Mouse (Mus musculus): ENCODE data around the gene Kifap3. TPM values are rescaled to one million over a fixed set of nuclear protein-coding genes. Genes with fewer than 3 reads are reported as not detected.
"Not testable (repeated sequence)": the region's sequence is repeated elsewhere in the genome, so short reads cannot be mapped to it uniquely, and the experiment has no call there.

Kifap3 gene
- total RNA-seq (2021), result 100 to 1,000 TPM; 191 to 199 TPM
- long read RNA-seq, experiment 1, full-length matches to known transcripts, result 214 of 289 reads
- long read RNA-seq, experiment 1, partial matches to known transcripts, result 66 of 289 reads
- long read RNA-seq, experiment 1, other reads (novel, unspliced or antisense), result 9 of 289 reads
- long read RNA-seq, experiment 2, full-length matches to known transcripts, result 135 of 174 reads
- long read RNA-seq, experiment 2, partial matches to known transcripts, result 7 of 174 reads
- long read RNA-seq, experiment 2, other reads (novel, unspliced or antisense), result 32 of 174 reads

DNA sequence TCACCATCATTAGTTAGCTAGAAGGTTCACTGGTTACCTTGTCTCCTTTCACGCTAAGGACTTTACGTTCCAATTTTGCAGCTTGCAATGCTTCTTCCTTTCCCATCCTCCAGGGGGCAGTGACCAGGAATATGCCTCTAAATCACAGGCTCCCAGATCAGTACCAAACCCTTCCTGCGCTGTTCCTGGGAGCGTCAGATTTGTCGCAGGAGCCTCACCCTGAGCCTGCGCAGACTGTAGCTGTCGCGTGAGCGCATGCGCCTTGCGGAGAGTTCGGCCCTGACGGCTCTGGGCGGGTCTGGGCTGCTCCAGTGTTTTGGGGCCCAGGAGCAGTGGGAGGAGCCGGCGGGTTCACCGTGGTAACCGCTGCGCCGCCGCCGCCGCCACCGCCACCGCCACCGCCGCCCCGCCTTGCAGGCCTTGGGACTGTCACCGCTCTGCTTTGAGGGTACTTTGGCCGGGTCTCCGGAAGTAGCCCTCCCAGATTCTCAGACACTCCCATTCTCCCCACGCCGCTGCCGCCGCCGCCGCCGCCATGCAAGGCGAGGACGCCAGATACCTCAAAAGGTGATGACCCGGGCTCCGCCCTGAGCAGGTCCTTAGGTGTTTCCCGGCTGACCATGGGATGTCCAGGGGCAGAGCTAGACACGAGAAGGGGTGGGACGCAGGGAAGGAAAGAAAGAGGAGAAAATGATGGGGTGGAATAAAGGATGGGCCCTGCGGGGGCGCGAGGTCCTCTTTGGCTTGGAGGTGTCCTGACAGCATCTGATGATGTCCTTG is at the start of gene Kifap3:
Gene Kifap3, plus strand, starts transcription at position 248 of the 780 bp plus-strand sequence.
- H3K27ac ChIP-seq, result peak within 1 kb of the TSS; percentile 86
- peak; percentile 98 to 99 for DNase-seq (ENCODE audit: extremely low spot score in 1 of 2, low spot score in 2 of 2)
- intact Hi-C loops (cut with DNase I), result loop anchor here (10.0 kb wide), 1 partner anchor 375 kb away; the partner anchor contains the start of gene Gorab
- peak within 1 kb of the TSS; percentile 84 for H3K4me3 ChIP-seq
- peak; percentile 95 for TF ChIP-seq CTCF (IDR thresholded peaks at IDR 0.05)

DNA sequence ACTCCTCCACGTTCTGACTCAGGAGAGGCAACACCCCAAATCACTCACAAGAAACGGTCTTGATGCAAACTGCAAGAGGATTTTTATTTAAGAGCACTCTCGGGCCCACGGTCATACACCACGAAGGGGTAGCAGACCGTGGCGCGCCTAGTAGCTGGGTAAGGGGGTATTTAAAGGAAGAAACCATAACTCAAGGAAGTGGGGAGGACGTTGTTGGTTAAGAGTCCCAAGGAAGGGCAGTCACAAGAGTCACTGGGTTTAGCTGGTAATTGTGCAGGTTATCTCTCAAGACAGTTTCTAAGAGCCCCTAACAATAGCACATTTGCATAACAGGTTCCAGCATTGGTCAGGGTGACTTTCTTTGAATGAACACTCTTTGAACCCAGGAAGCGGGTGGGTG is 48.2 kb upstream of the Kifap3 start:
- H3K27ac ChIP-seq; DNase-seq (ENCODE audit: extremely low spot score in 1 of 2, low spot score in 2 of 2); H3K4me3 ChIP-seq; intact Hi-C loops (cut with DNase I): not testable (repeated sequence)

- DNase-seq (ENCODE audit: extremely low spot score in 1 of 2, low spot score in 2 of 2), result no peak
- TF ChIP-seq CTCF (IDR thresholded peaks at IDR 0.05), result no peak
- intact Hi-C loops (cut with DNase I), result no loop called here
Measured at GRCm38 (mm10) chr1:163736441-163737238, 42.7 kb upstream of the Kifap3 start.

DNA sequence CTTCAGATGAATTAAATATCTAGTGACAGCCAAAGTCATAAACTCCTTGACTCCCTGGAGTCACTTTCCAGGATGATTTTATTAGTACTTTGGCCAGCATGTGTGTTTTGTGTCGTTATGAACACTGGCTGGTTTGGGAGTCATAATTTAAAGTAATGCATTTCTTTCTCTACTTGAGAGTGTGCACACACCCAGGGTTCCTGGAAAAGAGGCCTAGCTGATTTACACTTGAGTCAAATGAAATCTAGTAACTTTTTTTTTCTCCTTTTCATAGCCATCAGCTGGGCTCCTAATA is 42.2 kb upstream of the Kifap3 start:
- no peak for DNase-seq (ENCODE audit: extremely low spot score in 1 of 2, low spot score in 2 of 2)
- intact Hi-C loops (cut with DNase I), result no loop called here
- no peak for TF ChIP-seq CTCF (IDR thresholded peaks at IDR 0.05)
- no peak overlapping the region for H3K4me3 ChIP-seq
- no peak overlapping the region for H3K27ac ChIP-seq

More at GRCm38 (mm10) chr1:163736441-163737238, 42.7 kb upstream of the Kifap3 start:
- no peak overlapping the region for H3K27ac ChIP-seq
- H3K4me3 ChIP-seq, result no peak overlapping the region

DNA sequence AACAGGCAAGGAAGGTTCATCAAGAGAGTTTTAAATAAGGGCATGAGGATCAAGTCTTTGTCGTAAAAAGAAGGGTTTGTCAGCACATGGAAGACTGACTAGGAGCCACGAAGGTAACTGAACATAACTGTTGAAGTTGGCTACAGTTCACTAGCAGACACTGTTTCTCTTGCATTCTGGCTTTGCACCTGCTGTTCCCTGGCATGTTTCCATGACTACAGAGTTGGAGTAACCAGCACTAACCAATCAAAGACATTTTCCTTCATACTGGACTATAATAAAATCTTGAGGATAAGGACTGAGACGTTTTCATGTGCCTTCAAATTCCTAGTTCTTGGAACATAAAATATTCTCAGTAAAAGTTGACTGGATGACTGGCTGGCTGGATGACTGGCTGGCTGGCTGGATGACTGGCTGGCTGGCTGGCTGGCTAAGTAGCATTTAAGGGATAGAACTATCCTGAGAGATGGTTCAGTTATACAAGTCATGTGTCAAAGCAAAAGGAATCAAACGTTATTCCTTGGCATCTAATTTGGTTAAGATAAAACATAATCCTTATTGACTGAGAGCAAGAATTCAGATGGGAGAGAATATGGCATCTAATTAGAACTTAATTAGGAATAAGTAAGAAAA is 27.9 kb upstream of the Kifap3 start:
- TF ChIP-seq CTCF (IDR thresholded peaks at IDR 0.05), result no peak
- intact Hi-C loops (cut with DNase I), result no loop called here
- DNase-seq (ENCODE audit: extremely low spot score in 1 of 2, low spot score in 2 of 2), result no peak

GRCm38 (mm10) chr1:163757462-163758207 is 21.7 kb upstream of the Kifap3 start:
- DNase-seq (ENCODE audit: extremely low spot score in 1 of 2, low spot score in 2 of 2), result no peak
- H3K27ac ChIP-seq, result no peak overlapping the region
- H3K4me3 ChIP-seq, result no peak overlapping the region
- intact Hi-C loops (cut with DNase I), result no loop called here
- no peak for TF ChIP-seq CTCF (IDR thresholded peaks at IDR 0.05)

More for the DNA sequence above, 27.9 kb upstream of the Kifap3 start:
- Histone ChIP-seq H3K4me3 (no peak overlapping the region), H3K27ac (no peak overlapping the region)

GRCm38 (mm10) chr1:163783577-163783976 is 4.2 kb downstream of the Kifap3 start:
- intact Hi-C loops (cut with DNase I); DNase-seq (ENCODE audit: extremely low spot score in 1 of 2, low spot score in 2 of 2); H3K4me3 ChIP-seq; H3K27ac ChIP-seq: not testable (repeated sequence)

DNA sequence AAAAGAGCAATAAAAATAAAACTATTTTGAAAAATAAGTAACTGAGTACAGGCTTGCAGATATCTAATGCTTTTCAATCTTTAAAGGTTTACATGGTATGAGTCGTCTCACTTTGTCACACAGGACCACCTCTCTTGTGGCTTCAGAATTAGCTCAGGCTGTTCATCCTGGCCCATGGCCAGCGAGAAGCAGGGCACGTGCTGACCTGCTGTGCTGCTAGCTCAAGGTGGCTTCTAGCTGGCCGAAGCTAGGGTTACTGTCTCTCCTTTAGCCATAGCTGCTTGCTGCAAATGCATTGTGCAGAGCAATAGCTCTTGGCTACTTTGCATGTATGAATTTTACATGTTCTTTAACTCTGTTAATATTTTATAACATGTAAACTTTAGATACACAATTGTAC is 42.0 kb downstream of the Kifap3 start:
- TF ChIP-seq CTCF (IDR thresholded peaks at IDR 0.05), result no peak
- DNase-seq (ENCODE audit: extremely low spot score in 1 of 2, low spot score in 2 of 2), result no peak
- intact Hi-C loops (cut with DNase I), result no loop called here
- H3K27ac ChIP-seq, result no peak overlapping the region
- no peak overlapping the region for H3K4me3 ChIP-seq

GRCm38 (mm10) chr1:163829482-163829881 is 50.1 kb downstream of the Kifap3 start:
- no peak for TF ChIP-seq CTCF (IDR thresholded peaks at IDR 0.05)
- no peak for DNase-seq (ENCODE audit: extremely low spot score in 1 of 2, low spot score in 2 of 2)
- Histone ChIP-seq H3K4me3 (no peak overlapping the region), H3K27ac (no peak overlapping the region)
- intact Hi-C loops (cut with DNase I), result no loop called here

DNA sequence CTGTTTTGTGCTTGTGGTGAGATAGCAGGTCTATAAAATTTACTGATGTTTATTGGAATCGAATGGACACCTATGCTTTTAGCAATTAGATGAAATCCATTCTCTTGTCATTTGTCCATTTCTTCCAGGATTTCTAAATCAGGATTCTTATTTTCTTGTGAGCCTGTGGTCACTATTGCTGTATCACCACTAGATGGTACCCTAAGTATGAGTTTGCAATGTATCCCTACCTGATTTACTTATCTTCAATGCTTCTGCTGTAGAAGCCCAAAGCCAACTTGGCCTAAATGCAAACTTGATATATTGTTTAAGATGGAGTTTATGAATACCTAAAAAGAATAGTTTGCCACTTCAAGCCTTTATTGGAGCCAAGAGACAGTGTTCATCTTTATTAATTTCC is 54.7 kb downstream of the Kifap3 start:
- Histone ChIP-seq H3K27ac (no peak overlapping the region), H3K4me3 (no peak overlapping the region)
- intact Hi-C loops (cut with DNase I), result loop anchor here (2.0 to 5.0 kb wide), 2 partner anchors 77 to 682 kb away; no protein-coding TSS in a partner anchor
- no peak for DNase-seq (ENCODE audit: extremely low spot score in 1 of 2, low spot score in 2 of 2)
- TF ChIP-seq CTCF (IDR thresholded peaks at IDR 0.05), result peak; percentile 72

DNA sequence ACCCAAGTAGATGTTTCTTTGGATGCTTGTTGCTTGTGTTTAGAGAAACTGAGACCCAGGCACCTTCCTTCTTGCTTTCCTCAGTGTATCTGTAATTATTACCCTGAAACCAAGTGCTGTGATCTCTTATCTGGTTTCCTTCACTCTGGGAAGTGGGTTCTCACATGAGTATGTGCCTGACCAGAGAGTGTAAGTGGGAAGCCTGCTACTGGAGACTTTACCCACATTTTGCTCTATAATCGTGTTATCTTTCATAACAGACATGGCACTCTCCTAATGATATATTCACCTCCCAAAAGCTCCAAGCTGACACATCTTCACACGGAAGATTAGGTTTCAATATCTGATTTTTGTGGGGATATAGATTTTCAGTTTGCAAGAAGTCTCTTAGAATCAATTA is 55.7 kb downstream of the Kifap3 start:
- TF ChIP-seq CTCF (IDR thresholded peaks at IDR 0.05), result no peak
- intact Hi-C loops (cut with DNase I), result loop anchor here (2.0 kb wide), 1 partner anchor 76 kb away; no protein-coding TSS in a partner anchor

DNA sequence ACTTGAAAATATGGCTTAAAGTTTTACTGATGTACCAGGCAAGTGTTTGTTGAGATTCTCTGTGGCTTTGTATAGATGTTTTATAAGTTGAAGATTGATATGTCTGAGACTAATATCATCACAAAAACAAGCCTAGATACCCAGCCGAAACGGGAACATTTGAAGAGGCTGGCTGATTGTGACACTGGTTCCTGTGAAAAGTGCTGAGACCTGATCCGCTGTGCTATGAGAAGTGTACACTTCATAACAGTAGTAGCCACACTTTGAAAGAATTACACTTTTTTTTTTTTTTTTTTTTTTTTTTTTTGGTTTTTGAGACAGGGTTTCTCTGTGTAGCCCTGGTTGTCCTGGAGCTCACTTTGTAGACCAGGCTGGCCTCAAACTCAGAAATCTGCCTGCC is 59.1 kb downstream of the Kifap3 start:
- DNase-seq (ENCODE audit: extremely low spot score in 1 of 2, low spot score in 2 of 2); H3K4me3 ChIP-seq; intact Hi-C loops (cut with DNase I); H3K27ac ChIP-seq: not testable (repeated sequence)

More for the DNA sequence above, 55.7 kb downstream of the Kifap3 start:
- DNase-seq (ENCODE audit: extremely low spot score in 1 of 2, low spot score in 2 of 2), result no peak
- no peak overlapping the region for H3K27ac ChIP-seq
- no peak overlapping the region for H3K4me3 ChIP-seq
